Mouse (Mus musculus) olfactory bulb, adult 2 months (tissue): Measurements from ENCODE around the gene Notch1. TPM values are rescaled to one million over a fixed set of nuclear protein-coding genes. Genes with fewer than 3 reads are reported as not detected.
A peak's percentile ranks its signal among the peaks of the same experiment; 100 is the strongest.

ENCODE experiments used
- H3K27ac ChIP-seq: fragments of 200-500 bp; 2 replicates; pipeline ENCODE4 v1.5.1; 2012; ENCODE audit warnings: low read depth, low read length; ENCODE audit not compliant: insufficient read depth
- H3K4me1 ChIP-seq: fragments of 200-500 bp; 2 replicates; pipeline ENCODE4 v1.6.1; 2012; ENCODE audit warnings: low read length; ENCODE audit not compliant: control insufficient read depth, insufficient read depth
- H3K4me3 ChIP-seq: fragments of 200-500 bp; 2 replicates; pipeline ENCODE4 v1.5.1; 2012; ENCODE audit warnings: mild to moderate bottlenecking, low read depth, low read length, moderate library complexity; ENCODE audit not compliant: insufficient read depth
- CTCF ChIP-seq: fragments of 200-500 bp; IDR thresholded peaks from 2 replicates; pipeline ENCODE4 v1.5.1; 2012; ENCODE audit warnings: low read depth, mild to moderate bottlenecking, low read length, moderate library complexity; ENCODE audit not compliant: insufficient read depth
- POLR2A ChIP-seq: fragments of 200-500 bp; IDR thresholded peaks from 2 replicates; pipeline ENCODE4 v1.6.1; 2012; ENCODE audit warnings: mild to moderate bottlenecking, low read depth, low read length, moderate library complexity; ENCODE audit not compliant: insufficient read depth
- WGBS: fragments of 180-500 bp; shearing (Covaris S2); methylation state at CpG from one replicate; pipeline ENCODE4 v1.1.7; 2018; 5-methylcytosine and 5-hydroxymethylcytosine counted together
- polyA plus RNA-seq: library from polyadenylated mRNA; stranded (reverse); fragments of >200 nt; gene quantifications from 2 replicates; pipeline ENCODE4 v1.2.4, GENCODE M21; 2012; ENCODE audit warnings: low replicate concordance; ENCODE audit not compliant: missing spikeins, insufficient read depth, insufficient read length

The Notch1 gene
- polyA plus RNA-seq, 1 experiment, result not detected

GRCm38 (mm10) chr2:26535517-26536045, 19.1 kb upstream of the Notch1 start:
- no peak for TF ChIP-seq POLR2A
- no peak for TF ChIP-seq CTCF
- Histone ChIP-seq H3K4me3 (no peak overlapping the region), H3K4me1 (peaks cover 11% of the 10 kb centered on the region), H3K27ac (no peak overlapping the region)
- WGBS, result 61% methylated on average over 4 of the region's 4 CpGs

GRCm38 (mm10) chr2:26534616-26535015, 18.2 kb upstream of the Notch1 start:
- no peak for TF ChIP-seq CTCF
- WGBS, result 38% methylated on average over 2 of the region's 2 CpGs
- peaks cover 9% of the 10 kb centered on the region; the same call in 1 of the 2 replicates for H3K4me1 ChIP-seq
- H3K27ac ChIP-seq, result no peak overlapping the region
- no peak overlapping the region for H3K4me3 ChIP-seq

GRCm38 (mm10) chr2:26534161-26534560, 17.7 kb upstream of the Notch1 start:
- WGBS, result 75% methylated on average over 3 of the region's 3 CpGs
- TF ChIP-seq CTCF, result no peak
- no peak overlapping the region for H3K4me3 ChIP-seq
- peaks cover 9% of the 10 kb centered on the region; the same call in 1 of the 2 replicates for H3K4me1 ChIP-seq
- no peak overlapping the region for H3K27ac ChIP-seq

- no peak overlapping the region for H3K27ac ChIP-seq
- no peak for TF ChIP-seq POLR2A
- no peak for TF ChIP-seq CTCF
- WGBS, result 41% methylated on average over 5 of the region's 5 CpGs
- H3K4me1 ChIP-seq, result peaks cover 9% of the 10 kb centered on the region; the same call in 1 of the 2 replicates
- H3K4me3 ChIP-seq, result no peak overlapping the region
Observed at GRCm38 (mm10) chr2:26533249-26533648, 16.8 kb upstream of the Notch1 start.

GRCm38 (mm10) chr2:26531829-26532228, 15.4 kb upstream of the Notch1 start:
- TF ChIP-seq CTCF (no peak), POLR2A (no peak)
- no peak overlapping the region for H3K27ac ChIP-seq
- no peak overlapping the region for H3K4me3 ChIP-seq
- H3K4me1 ChIP-seq, result peaks cover 14% of the 10 kb centered on the region
- WGBS, result 63% methylated on average over 6 of the region's 6 CpGs

- WGBS, result 86% methylated on average over 3 of the region's 3 CpGs
- no peak overlapping the region for H3K4me3 ChIP-seq
- no peak for TF ChIP-seq POLR2A
- no peak for TF ChIP-seq CTCF
- no peak overlapping the region for H3K27ac ChIP-seq
- H3K4me1 ChIP-seq, result peaks cover 26% of the 10 kb centered on the region
Observed at GRCm38 (mm10) chr2:26529881-26530280, 13.4 kb upstream of the Notch1 start.

GRCm38 (mm10) chr2:26529221-26529805, 12.8 kb upstream of the Notch1 start:
- 61% methylated on average over 4 of the region's 4 CpGs for WGBS
- Histone ChIP-seq H3K27ac (no peak overlapping the region), H3K4me3 (no peak overlapping the region), H3K4me1 (peaks cover 22% of the 10 kb centered on the region)
- TF ChIP-seq CTCF (no peak), POLR2A (no peak)

GRCm38 (mm10) chr2:26526443-26527257, 10.2 kb upstream of the Notch1 start:
- TF ChIP-seq POLR2A, result no peak
- TF ChIP-seq CTCF, result no peak
- WGBS, result 42% methylated on average over 11 of the region's 11 CpGs
- no peak overlapping the region for H3K4me3 ChIP-seq
- 0 out of 2 replicates have a peak overlapping the region, but pooled peaks have one; percentile 20 for H3K27ac ChIP-seq
- peaks cover 21% of the 10 kb centered on the region for H3K4me1 ChIP-seq

- Histone ChIP-seq H3K27ac (no peak overlapping the region), H3K4me3 (no peak overlapping the region), H3K4me1 (peaks cover 21% of the 10 kb centered on the region)
- 46% methylated on average over 9 of the region's 9 CpGs for WGBS
- no peak for TF ChIP-seq POLR2A
- no peak for TF ChIP-seq CTCF
Observed at GRCm38 (mm10) chr2:26525355-26526018, 9.0 kb upstream of the Notch1 start.
